Mouse (Mus musculus): ENCODE results near the gene Ntrk1. TPM values are rescaled to one million over a fixed set of nuclear protein-coding genes. Genes with fewer than 3 reads are reported as not detected.

Ntrk1 gene
- total RNA-seq (2023), result not detected in 4 replicates

DNA sequence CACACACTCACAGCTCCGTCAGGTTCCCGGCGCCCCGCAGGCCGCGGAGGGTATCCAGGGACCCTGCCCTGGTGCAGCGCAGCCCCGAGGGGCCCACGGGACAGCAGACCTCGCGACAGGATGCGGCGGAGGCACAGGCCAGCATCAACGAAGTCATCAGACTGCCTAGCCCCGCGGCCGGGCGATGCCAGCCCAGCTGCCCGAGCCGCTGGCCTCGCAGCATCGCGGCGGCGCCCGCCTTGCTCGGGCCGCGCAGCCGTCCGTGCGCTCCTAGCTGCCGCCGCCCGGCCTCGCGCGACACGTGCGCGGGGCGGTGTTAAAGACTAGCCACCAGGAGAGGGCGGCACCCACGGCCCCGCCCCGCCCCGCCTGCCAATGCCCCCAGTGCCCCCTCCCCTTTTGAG is at the start of gene Ntrk1:
Ntrk1 (minus strand) TSS at position 241 of the 404 bp plus-strand sequence.

DNA sequence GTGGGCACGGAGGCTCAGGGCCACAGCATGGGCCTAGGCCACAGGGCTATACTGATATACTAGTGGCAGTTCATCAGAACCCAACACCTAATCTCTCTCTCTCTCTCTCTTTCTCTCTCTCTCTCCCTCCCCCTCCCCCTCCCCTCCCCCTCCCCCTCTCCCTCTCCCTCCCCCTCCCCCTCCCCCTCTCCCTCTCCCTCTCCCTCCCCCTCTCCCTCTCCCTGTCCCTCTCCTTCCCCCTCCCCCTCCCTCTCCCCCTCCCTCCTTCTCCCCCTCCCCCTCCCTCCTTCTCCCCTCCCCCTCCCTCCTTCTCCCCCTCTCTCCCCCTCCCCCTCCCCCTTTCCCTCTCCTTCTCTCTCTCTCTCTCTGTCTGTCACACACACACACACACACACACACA is 29.2 kb upstream of the Ntrk1 start, which contains the start of gene Pear1:
Pear1 (minus strand) TSS at position 101 of the 400 bp plus-strand sequence.

DNA sequence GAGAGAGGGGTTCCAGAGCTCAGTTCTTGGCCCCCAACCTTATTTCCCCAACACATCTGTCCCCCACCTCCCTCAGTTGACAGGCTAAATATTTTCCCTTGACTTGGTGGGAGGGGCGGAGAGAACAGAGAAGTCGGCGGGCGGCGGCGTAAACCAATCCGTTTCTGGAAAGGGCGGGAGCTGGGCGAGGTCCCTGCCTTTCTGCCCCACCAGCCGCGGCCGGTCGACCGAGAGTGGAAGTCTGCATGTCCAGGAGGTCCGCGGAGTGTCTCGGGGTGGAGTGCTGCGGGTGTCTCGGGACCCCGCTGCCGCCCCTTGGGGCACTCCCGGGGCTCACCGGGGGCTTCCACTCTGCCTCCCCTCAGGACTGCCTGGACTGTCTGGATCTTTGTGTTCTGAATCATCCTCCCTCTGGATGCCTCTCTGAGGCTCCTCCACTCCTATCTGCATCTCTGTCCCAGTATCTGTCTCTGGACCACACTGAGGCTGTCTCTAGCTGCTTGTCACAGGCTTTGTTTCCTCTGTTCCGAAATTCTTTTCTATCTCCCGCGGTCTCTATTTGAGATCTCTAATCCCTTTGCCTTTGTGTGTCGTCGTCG is 1.9 kb upstream of the Ntrk1 start, which contains the start of gene Insrr:
Insrr (plus strand) TSS at position 216 of the 599 bp plus-strand sequence.

DNA sequence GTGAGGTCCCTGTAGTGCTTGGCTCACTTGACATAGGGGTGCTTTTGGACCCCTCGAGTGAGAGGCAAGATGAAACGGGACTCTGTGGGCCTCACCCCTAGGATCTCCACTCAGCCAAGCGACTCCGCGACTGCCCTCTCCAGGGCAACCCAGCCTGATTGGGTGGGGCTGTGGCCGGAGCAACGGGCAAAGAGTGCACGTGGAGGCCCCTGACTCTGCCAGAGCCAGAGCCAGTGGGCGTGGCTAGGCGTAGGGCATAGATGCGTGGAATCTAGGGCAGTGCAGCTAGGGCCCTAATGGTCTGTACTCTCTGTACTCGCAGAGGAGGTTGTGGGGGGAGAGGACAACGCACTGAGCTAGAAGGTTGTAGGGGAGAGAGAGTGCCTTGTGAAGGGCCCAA is 46.5 kb downstream of the Ntrk1 start, which contains the start of gene Lrrc71:
Lrrc71 (minus strand) TSS at position 195 of the 400 bp plus-strand sequence.

Other genes with a start within 250 kb of the Ntrk1 start
- gene Arhgef11, start 177.6 kb downstream of the Ntrk1 start, total RNA-seq (2023), result 29.3 to 30.7 TPM (median 29.8 TPM) in 4 replicates
- gene Lrrc71, start 46.5 kb downstream of the Ntrk1 start, total RNA-seq (2023), result 0.38 to 0.92 TPM (median 0.46 TPM) in 3 of 4 replicates, not detected in the other
- gene Insrr, start 1.8 kb upstream of the Ntrk1 start, total RNA-seq (2023), result 0.21 to 0.24 TPM in 2 of 4 replicates, not detected in the others
- gene Pear1, start 29.1 kb upstream of the Ntrk1 start, total RNA-seq (2023), result 21.5 to 26.1 TPM (median 23.9 TPM) in 4 replicates
- gene Sh2d2a, start 51.6 kb upstream of the Ntrk1 start, total RNA-seq (2023), result 25.2 to 31.8 TPM (median 27.6 TPM) in 4 replicates
- 53.9 to 58.5 TPM (median 54.9 TPM) in 4 replicates for gene Prcc, start 90.4 kb upstream of the Ntrk1 start, total RNA-seq (2023)
- gene Hdgf, start 111.2 kb upstream of the Ntrk1 start, total RNA-seq (2023), result 64.9 to 76.1 TPM (median 71.6 TPM) in 4 replicates
- gene Mrpl24, start 124.3 kb upstream of the Ntrk1 start, total RNA-seq (2023), result 124 to 137 TPM (median 134 TPM) in 4 replicates
- 62.5 to 66.0 TPM (median 64.2 TPM) in 4 replicates for gene Isg20l2, start 135.2 kb upstream of the Ntrk1 start, total RNA-seq (2023)
- 28.2 to 36.3 TPM (median 31.4 TPM) in 4 replicates for gene Rrnad1, start 135.6 kb upstream of the Ntrk1 start, total RNA-seq (2023)
- 0.63 to 2.6 TPM (median 1.7 TPM) in 4 replicates for gene Crabp2, start 153.5 kb upstream of the Ntrk1 start, total RNA-seq (2023)
- not detected in 4 replicates for gene Nes, start 175.9 kb upstream of the Ntrk1 start, total RNA-seq (2023)
- not detected in 4 replicates for gene Bcan, start 205.1 kb upstream of the Ntrk1 start, total RNA-seq (2023)
- gene Hapln2, start 232.4 kb upstream of the Ntrk1 start, total RNA-seq (2023), result not detected in 4 replicates
- gene Gpatch4, start 247.9 kb upstream of the Ntrk1 start, total RNA-seq (2023), result 10.8 to 17.6 TPM (median 14.2 TPM) in 4 replicates